13 mouse cellular contexts compared by ENCODE assay signal in genomic region chr9:83564934-83565652, GRCm38 (mm10). TPM values are rescaled to one million over a fixed set of nuclear protein-coding genes. Genes with fewer than 3 reads are reported as not detected.
A peak's percentile ranks its signal among the peaks of the same experiment; 100 is the strongest.
DNase-seq lines count a peak whose midpoint lies in the region; ATAC-seq lines count a peak whose summit lies in the region.
"Had no signal": no experiment of that assay in that cellular context is flagged by ENCODE, and none has a peak within 500 bp of the region (broad histone marks: within the 10 kb centered on the region; RNA-seq: fewer than 3 reads in every experiment).

No protein-coding gene starts in this region.

- no peak overlapping the region for H3K9ac ChIP-seq in forebrain, embryonic 13.5 days
- H3K9ac ChIP-seq in kidney, embryonic 16.5 days (replicated peaks; ENCODE audit: low read length), result 0 out of 2 replicates have a peak overlapping the region, but pooled peaks have one; percentile 5
- H3K9ac ChIP-seq in forebrain, embryonic 16.5 days (replicated peaks; ENCODE audit: low read depth, low read length), result no peak overlapping the region
- H3K9ac ChIP-seq: limb, embryonic 13.5 days had no signal

- no peak for DNase-seq in forebrain, embryonic 10.5 days (ENCODE audit: extremely low spot score, low spot score)
- no peak for DNase-seq in kidney, adult 8-10 months
- peak; percentile 57 for DNase-seq in brain, adult 2 months (ENCODE audit: low read depth, low spot score)
- DNase-seq in urinary bladder, adult 18-20 months (ENCODE audit: low spot score in 2 of 2), result no peak
- no peak for DNase-seq in ovary, postnatal 14 days (ENCODE audit: low spot score)
- DNase-seq: adrenal gland, postnatal 14 days; cerebellum, adult 11-12 months; kidney, postnatal 14 days; thymus, adult 2 months had no signal

- H3K4me1 ChIP-seq in forebrain, embryonic 13.5 days, result peaks cover 15% of the 10 kb centered on the region
- H3K4me1 ChIP-seq in forebrain, embryonic 10.5 days, result peaks cover 31% of the 10 kb centered on the region
- peaks cover 31% of the 10 kb centered on the region for H3K4me1 ChIP-seq in kidney, embryonic 16.5 days (ENCODE audit: insufficient read depth, low read length)
- H3K4me1 ChIP-seq in forebrain, embryonic 16.5 days (replicated peaks; ENCODE audit: control insufficient read depth, insufficient read depth, low read length), result peaks cover 24% of the 10 kb centered on the region

- no peaks in the 10 kb centered on the region for H3K9me3 ChIP-seq in forebrain, embryonic 13.5 days (replicated peaks)
- H3K9me3 ChIP-seq in forebrain, embryonic 10.5 days, result no peaks in the 10 kb centered on the region
- H3K9me3 ChIP-seq in kidney, embryonic 16.5 days (ENCODE audit: low read length), result no peaks in the 10 kb centered on the region
- no peaks in the 10 kb centered on the region for H3K9me3 ChIP-seq in forebrain, embryonic 16.5 days (ENCODE audit: control insufficient read depth, low read length)
- H3K9me3 ChIP-seq: limb, embryonic 13.5 days had no signal

- no peaks in the 10 kb centered on the region for H3K36me3 ChIP-seq in forebrain, embryonic 13.5 days (ENCODE audit: poor library complexity, severe bottlenecking)
- H3K36me3 ChIP-seq in forebrain, embryonic 10.5 days (replicated peaks), result no peaks in the 10 kb centered on the region
- no peaks in the 10 kb centered on the region for H3K36me3 ChIP-seq in kidney, embryonic 16.5 days (ENCODE audit: insufficient read depth, low read length)
- H3K36me3 ChIP-seq in forebrain, embryonic 16.5 days (ENCODE audit: control insufficient read depth, insufficient read depth), result no peaks in the 10 kb centered on the region
- H3K36me3 ChIP-seq: limb, embryonic 13.5 days had no signal

- 79% methylated on average over 13 of the region's 13 CpGs for WGBS in forebrain, embryonic 13.5 days
- whole genome bisulfite sequencing in forebrain, embryonic 10.5 days, result 90% methylated on average over 13 of the region's 13 CpGs
- 60% methylated on average over 13 of the region's 13 CpGs for WGBS in kidney, embryonic 16.5 days
- 67% methylated on average over 13 of the region's 13 CpGs for WGBS in forebrain, embryonic 16.5 days

- H3K27ac ChIP-seq in forebrain, embryonic 13.5 days, result no peak overlapping the region
- H3K27ac ChIP-seq in forebrain, embryonic 10.5 days, result no peak overlapping the region
- H3K27ac ChIP-seq in kidney, embryonic 16.5 days (ENCODE audit: low read length), result 0 out of 2 replicates have a peak overlapping the region, but pooled peaks have one; percentile 11
- H3K27ac ChIP-seq in forebrain, embryonic 16.5 days (ENCODE audit: low read length), result peak overlapping the region; percentile 65

- no peak overlapping the region for H3K4me2 ChIP-seq in forebrain, embryonic 13.5 days
- H3K4me2 ChIP-seq in kidney, embryonic 16.5 days (replicated peaks; ENCODE audit: low read depth, low read length), result no peak overlapping the region
- no peak overlapping the region for H3K4me2 ChIP-seq in forebrain, embryonic 16.5 days (ENCODE audit: low read length)
- H3K4me2 ChIP-seq: limb, embryonic 13.5 days had no signal

- ATAC-seq in forebrain, embryonic 13.5 days, result peak; percentile 44
- ATAC-seq in kidney, embryonic 16.5 days (ENCODE audit: low FRiP score, low TSS enrichment), result no peak
- peak; percentile 72 for ATAC-seq in forebrain, embryonic 16.5 days

- no peak overlapping the region for H3K4me3 ChIP-seq in forebrain, embryonic 13.5 days
- H3K4me3 ChIP-seq in forebrain, embryonic 10.5 days, result no peak overlapping the region
- H3K4me3 ChIP-seq in kidney, embryonic 16.5 days (ENCODE audit: low read length), result no peak overlapping the region
- no peak overlapping the region for H3K4me3 ChIP-seq in forebrain, embryonic 16.5 days (replicated peaks; ENCODE audit: low read length)
- H3K4me3 ChIP-seq: limb, embryonic 13.5 days had no signal

- H3K27me3 ChIP-seq in forebrain, embryonic 13.5 days, result no peaks in the 10 kb centered on the region
- no peaks in the 10 kb centered on the region for H3K27me3 ChIP-seq in forebrain, embryonic 10.5 days (ENCODE audit: poor library complexity, severe bottlenecking)
- H3K27me3 ChIP-seq in kidney, embryonic 16.5 days (ENCODE audit: insufficient read depth, low read length), result no peaks in the 10 kb centered on the region
- H3K27me3 ChIP-seq in forebrain, embryonic 16.5 days (replicated peaks; ENCODE audit: control insufficient read depth, insufficient read depth, low read length), result no peaks in the 10 kb centered on the region
- H3K27me3 ChIP-seq: limb, embryonic 13.5 days had no signal

RNA-seq across cellular contexts. Expression of gene Sh3bgrl2, which starts 17.0 kb away (rescaled TPM):
- polyA plus RNA-seq in forebrain, embryonic 13.5 days (2015; fragmentation: Nextera tagmentation; extraction: Ambion mirVana), result 12.7 and 16.9 TPM in 2 replicates
- polyA plus RNA-seq in forebrain, embryonic 10.5 days (2016; fragmentation: Nextera tagmentation; extraction: Ambion mirVana), result 10.9 and 12.1 TPM in 2 replicates
- polyA plus RNA-seq in kidney, embryonic 16.5 days (2015; fragmentation: Nextera tagmentation; extraction: Ambion mirVana), result 19.0 and 22.2 TPM in 2 replicates
- polyA plus RNA-seq in forebrain, embryonic 16.5 days (2015; fragmentation: Nextera tagmentation; extraction: Ambion mirVana), result 19.4 and 21.5 TPM in 2 replicates

Comparison
In these comparisons a context has a peak if more than half of its experiments do, and no peak if none do; other contexts are left out.
1. H3K27ac ChIP-seq: peak in kidney, embryonic 16.5 days (single experiment) and forebrain, embryonic 16.5 days (single experiment); none in forebrain, embryonic 13.5 days (single experiment) and forebrain, embryonic 10.5 days (single experiment).